Mouse (Mus musculus): Measurements from ENCODE around the gene Tpst2. TPM values are rescaled to one million over a fixed set of nuclear protein-coding genes. Genes with fewer than 3 reads are reported as not detected.

The Tpst2 gene
- 53.4 and 60.0 TPM in 2 replicates for polyA plus RNA-seq (2015; fragmentation: Nextera tagmentation; extraction: Ambion mirVana)

DNA sequence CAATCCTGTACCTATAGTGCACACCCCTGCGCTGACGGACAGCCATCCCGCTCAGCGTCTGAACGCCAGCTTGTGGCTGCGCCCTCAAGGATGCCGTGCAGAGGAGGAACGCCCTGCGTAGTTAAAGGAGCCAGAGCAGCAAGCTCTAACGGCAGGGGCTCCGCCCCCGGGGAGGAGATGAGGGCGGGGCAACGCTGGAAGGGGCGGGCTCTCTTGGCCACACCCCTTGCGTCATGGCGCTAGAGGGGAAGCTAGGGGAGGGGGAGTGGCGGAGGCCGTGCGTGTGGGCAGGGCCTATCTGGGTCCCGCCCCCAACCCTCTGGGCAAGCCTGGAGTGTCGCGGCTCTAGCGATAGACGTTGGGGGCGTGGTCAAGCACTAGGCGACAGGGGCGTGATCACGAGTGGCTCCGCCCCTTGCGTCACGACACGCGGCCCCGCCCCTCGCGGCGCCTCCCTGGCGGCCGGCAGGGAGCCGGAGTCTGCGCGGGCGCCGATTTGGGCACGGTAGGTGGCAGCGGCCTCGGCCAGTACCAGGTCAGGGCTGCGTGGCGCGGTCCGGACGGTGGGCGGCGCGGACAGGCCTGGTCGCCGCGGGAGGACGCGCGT is at the start of gene Tpst2:
TSS of gene Tpst2 (plus strand) at position 425 of the 607 bp plus-strand sequence.
- peak within 1 kb of the TSS; percentile 84 for H3K27ac ChIP-seq
- peak within 1 kb of the TSS; percentile 82 for H3K4me3 ChIP-seq (replicated peaks)
- under 1% methylated on average over 62 of the region's 62 CpGs for WGBS

DNA sequence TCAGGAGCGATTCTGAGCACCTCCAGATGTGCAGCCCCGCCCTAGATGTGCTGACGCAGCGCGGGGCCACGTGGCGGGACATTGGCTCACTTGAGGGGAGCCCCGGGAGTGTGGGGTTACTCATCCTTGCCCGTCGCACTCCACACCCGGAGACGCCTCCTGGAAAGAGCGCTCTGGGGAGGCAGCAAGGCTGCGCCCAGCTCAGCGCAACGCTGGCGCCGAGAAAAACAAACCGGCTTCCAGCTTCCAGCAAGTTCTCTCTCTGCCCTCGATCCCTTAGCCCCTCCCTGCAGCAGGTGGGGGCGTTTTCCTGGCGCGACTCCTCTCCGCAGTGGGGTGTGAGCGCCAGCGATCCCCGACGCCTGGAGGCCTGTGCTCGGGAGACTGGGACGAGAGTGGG is 49.1 kb upstream of the Tpst2 start:
- Histone ChIP-seq H3K36me3 (no peaks in the 10 kb centered on the region), H3K9ac (no peak overlapping the region; the same call in 1 of the 2 replicates), H3K9me3 (replicated peaks) (no peaks in the 10 kb centered on the region), H3K27ac (no peak overlapping the region), H3K4me2 (peak overlapping the region; percentile 67), H3K4me1 (peaks cover 26% of the 10 kb centered on the region), H3K4me3 (replicated peaks) (peak overlapping the region; percentile 43), H3K27me3 (peaks cover 94% of the 10 kb centered on the region)
- under 1% methylated on average over 30 of the region's 30 CpGs for WGBS
- ATAC-seq (replicated peaks; ENCODE audit: low FRiP score): peak; percentile 42

More for the DNA sequence above, at the start of gene Tpst2:
- H3K4me1 ChIP-seq: peaks cover 81% of the 10 kb centered on the region
- no peaks in the 10 kb centered on the region for H3K27me3 ChIP-seq
- H3K4me2 ChIP-seq: peak within 1 kb of the TSS; percentile 86
- no peaks in the 10 kb centered on the region for H3K36me3 ChIP-seq
- ATAC-seq (replicated peaks; ENCODE audit: low FRiP score): peak; percentile 93
- H3K9ac ChIP-seq: peak within 1 kb of the TSS; percentile 83
- no peaks in the 10 kb centered on the region for H3K9me3 ChIP-seq (replicated peaks)

DNA sequence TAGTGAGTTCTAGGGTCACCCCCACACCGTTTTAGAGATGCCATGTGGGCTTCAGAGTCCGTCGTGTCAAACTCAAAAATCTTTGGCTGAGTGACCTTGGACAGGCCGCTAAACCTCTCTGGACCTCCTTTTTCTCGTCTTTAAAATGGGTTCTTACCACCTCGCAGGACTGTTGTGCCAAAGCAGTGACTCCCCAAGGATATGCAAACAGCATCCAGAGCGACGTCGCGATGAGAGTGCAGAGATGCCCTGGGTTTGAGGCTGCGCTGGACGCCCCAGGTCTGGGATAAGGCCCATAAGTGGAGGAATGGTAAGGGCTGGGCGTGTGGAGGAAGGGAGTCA is 48.6 kb upstream of the Tpst2 start:
- Histone ChIP-seq H3K4me2 (peak overlapping the region; percentile 67), H3K27ac (no peak overlapping the region), H3K4me1 (peaks cover 26% of the 10 kb centered on the region), H3K27me3 (peaks cover 92% of the 10 kb centered on the region), H3K9me3 (replicated peaks) (no peaks in the 10 kb centered on the region), H3K4me3 (replicated peaks) (peak overlapping the region; percentile 43), H3K9ac (no peak overlapping the region), H3K36me3 (no peaks in the 10 kb centered on the region)
- 0 out of 2 replicates have a peak, but pooled peaks have one; percentile 27 for ATAC-seq (replicated peaks; ENCODE audit: low FRiP score)
- WGBS: 3% methylated on average over 13 of the region's 13 CpGs

DNA sequence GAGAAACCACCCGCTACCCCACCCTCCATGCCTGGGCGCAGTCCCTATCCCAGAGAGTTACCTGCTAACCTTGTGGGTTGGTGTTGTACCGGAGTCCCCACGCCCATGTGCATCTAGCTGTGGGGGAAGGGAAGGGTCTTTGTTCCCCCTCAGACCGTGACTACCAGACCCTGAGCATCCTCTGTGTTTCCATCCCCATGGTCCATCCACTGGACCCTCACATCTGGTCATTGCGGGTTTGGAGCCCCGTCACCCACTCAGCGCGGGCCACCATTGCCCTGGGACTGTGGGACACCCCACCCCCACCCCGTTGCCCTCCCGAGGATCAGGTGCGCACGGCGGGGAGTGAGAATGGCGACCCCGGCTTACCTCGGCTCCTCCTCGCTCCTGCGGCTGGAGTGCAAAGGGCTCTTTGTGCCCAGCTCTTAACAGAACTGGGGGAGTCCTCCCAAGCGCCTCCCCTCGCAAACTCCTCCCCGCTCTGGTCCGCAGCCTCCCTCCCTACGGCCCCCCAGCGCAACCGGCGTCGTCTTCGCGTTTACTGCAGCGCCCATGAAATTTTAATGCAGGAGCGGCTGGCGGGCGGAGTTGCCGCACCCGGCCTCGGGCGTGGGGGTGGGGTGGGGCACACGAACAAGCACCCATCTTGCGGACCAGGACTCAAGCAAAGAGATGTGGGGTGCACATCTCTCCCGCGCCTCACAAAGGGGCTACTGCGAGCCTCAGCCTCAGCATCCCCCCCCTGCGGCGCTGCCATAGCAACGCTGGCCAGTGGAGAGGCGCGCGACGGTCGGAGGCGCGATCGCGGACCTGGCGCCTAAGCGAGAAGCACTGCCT is 48.0 kb upstream of the Tpst2 start:
- H3K4me1 ChIP-seq: peaks cover 26% of the 10 kb centered on the region
- ATAC-seq (replicated peaks; ENCODE audit: low FRiP score): peak; percentile 30; the same call in 1 of the 2 replicates
- H3K4me2 ChIP-seq: peak overlapping the region; percentile 67
- H3K27me3 ChIP-seq: peaks cover 86% of the 10 kb centered on the region
- no peaks in the 10 kb centered on the region for H3K36me3 ChIP-seq
- H3K4me3 ChIP-seq (replicated peaks): peak overlapping the region; percentile 43
- no peaks in the 10 kb centered on the region for H3K9me3 ChIP-seq (replicated peaks)
- no peak overlapping the region for H3K27ac ChIP-seq
- no peak overlapping the region for H3K9ac ChIP-seq
- WGBS: under 1% methylated on average over 56 of the region's 57 CpGs

DNA sequence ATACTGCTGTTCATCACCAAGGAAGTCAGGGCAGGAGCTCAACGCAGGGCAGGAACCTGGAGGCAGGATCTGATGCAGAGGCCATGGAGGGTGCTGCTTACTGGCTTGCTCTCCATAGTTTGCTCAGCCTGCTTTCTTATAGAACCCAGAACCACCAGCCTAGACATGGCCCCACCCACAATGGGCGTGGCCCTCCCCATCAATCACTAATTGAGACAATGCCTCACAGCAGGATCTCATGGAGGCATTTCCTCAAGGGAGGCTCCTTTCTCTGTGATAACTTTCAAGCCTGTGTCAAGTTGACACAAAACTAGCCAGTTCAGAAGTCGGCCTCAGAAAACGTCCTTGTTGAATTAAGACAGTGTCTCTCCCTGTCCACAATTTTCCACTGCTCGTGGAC is 40.7 kb upstream of the Tpst2 start:
- H3K9me3 ChIP-seq (replicated peaks): no peaks in the 10 kb centered on the region
- ATAC-seq (replicated peaks; ENCODE audit: low FRiP score): no peak
- no peak overlapping the region for H3K9ac ChIP-seq
- H3K27me3 ChIP-seq: peaks cover 38% of the 10 kb centered on the region
- no peak overlapping the region for H3K27ac ChIP-seq
- 73% methylated on average over 5 of the region's 5 CpGs for WGBS
- no peak overlapping the region for H3K4me3 ChIP-seq (replicated peaks)
- no peaks in the 10 kb centered on the region for H3K36me3 ChIP-seq
- H3K4me1 ChIP-seq: peaks cover 9% of the 10 kb centered on the region
- H3K4me2 ChIP-seq: no peak overlapping the region

DNA sequence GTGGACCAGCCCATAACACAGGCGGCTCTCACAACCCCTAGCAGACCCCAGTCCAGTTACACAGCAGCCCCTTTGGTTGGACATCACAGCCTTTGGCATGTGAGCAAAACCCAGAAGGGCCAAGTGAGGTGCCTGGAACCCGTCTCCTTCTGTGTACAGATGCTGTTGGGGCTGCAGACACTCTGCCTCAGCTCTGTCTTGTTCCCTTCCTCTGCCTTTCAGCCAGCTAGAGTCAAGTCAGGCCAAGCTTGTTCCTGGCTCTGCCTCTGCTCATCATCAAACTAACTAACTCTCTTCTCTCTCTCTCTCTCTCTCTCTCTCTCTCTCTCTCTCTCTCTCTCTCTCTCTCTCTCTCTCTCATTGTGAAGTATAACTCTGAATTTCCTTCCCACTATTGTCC is 39.9 kb upstream of the Tpst2 start:
- 87% methylated on average over 2 of the region's 2 CpGs for WGBS
- Histone ChIP-seq H3K9me3 (replicated peaks) (no peaks in the 10 kb centered on the region), H3K4me3 (replicated peaks) (no peak overlapping the region), H3K36me3 (no peaks in the 10 kb centered on the region), H3K27me3 (peaks cover 30% of the 10 kb centered on the region), H3K4me2 (no peak overlapping the region), H3K27ac (no peak overlapping the region), H3K4me1 (peaks cover 18% of the 10 kb centered on the region), H3K9ac (no peak overlapping the region)
- no peak for ATAC-seq (replicated peaks; ENCODE audit: low FRiP score)

DNA sequence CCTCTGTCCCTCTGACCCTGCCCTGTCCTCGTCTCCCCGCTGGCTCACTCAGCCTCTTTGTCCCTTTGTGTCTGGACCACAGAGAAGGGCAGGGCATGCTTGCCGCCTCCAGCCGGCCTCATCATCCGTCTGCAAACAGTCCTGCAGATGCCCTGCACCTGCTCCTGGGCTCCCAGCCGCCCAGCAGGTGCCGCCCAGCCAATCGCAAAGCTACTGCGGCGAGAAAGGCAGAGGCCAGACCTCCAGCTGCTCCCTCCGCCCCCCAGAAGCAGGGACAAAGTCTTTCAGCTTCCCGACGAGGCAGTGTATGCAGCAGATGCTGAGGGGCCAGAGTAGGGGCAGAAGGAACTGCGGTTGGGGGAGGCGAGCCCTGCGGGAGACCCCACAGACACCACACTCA is 39.1 kb upstream of the Tpst2 start:
- ATAC-seq (replicated peaks; ENCODE audit: low FRiP score): peak; percentile 30; the same call in 1 of the 2 replicates
- Histone ChIP-seq H3K4me2 (peak overlapping the region; percentile 45), H3K27ac (peak overlapping the region; percentile 9; the same call in 1 of the 2 replicates), H3K9me3 (replicated peaks) (no peaks in the 10 kb centered on the region), H3K27me3 (peaks cover 24% of the 10 kb centered on the region), H3K36me3 (no peaks in the 10 kb centered on the region), H3K4me1 (peaks cover 26% of the 10 kb centered on the region), H3K4me3 (replicated peaks) (no peak overlapping the region), H3K9ac (no peak overlapping the region)
- WGBS: 4% methylated on average over 16 of the region's 16 CpGs

DNA sequence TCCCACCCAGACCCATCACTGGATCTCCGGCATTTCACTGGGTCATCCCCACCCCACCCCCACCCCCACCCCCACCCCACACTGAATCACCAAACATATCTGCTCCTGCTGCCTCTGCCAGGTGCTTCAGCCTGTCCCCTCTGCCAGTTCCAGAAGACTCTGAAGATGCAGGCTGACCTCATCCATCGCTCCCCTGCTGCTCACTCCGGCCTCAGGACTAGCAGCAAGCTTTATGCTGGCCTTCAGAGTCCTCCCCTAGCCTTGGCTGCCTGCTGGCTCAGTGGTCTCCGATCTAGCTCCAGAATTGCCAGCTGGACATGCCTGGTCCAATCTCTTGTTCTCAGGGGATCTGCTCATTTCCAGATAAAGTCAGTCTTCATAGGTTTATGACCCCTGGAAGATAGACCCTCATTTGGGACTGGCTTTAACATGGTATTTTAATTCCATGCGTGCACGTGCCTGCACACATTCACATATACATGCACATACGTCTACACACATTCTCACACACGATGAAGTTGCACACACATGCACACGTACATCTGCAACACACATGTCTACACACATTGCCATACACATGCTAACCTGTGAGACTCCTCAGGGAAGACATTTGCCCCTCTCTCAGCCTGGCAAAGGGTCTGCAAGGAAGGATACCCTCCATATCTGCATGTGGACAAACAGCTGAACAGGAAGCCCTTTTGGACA is 38.5 kb upstream of the Tpst2 start:
- peaks cover 24% of the 10 kb centered on the region for H3K27me3 ChIP-seq
- no peaks in the 10 kb centered on the region for H3K36me3 ChIP-seq
- no peak overlapping the region for H3K27ac ChIP-seq
- 52% methylated on average over 9 of the region's 9 CpGs for WGBS
- no peak overlapping the region for H3K4me3 ChIP-seq (replicated peaks)
- H3K4me2 ChIP-seq: peak overlapping the region; percentile 45
- H3K9me3 ChIP-seq (replicated peaks): no peaks in the 10 kb centered on the region; the same call in 1 of the 2 replicates
- H3K9ac ChIP-seq: no peak overlapping the region
- H3K4me1 ChIP-seq: peaks cover 31% of the 10 kb centered on the region
- ATAC-seq (replicated peaks; ENCODE audit: low FRiP score): no peak

DNA sequence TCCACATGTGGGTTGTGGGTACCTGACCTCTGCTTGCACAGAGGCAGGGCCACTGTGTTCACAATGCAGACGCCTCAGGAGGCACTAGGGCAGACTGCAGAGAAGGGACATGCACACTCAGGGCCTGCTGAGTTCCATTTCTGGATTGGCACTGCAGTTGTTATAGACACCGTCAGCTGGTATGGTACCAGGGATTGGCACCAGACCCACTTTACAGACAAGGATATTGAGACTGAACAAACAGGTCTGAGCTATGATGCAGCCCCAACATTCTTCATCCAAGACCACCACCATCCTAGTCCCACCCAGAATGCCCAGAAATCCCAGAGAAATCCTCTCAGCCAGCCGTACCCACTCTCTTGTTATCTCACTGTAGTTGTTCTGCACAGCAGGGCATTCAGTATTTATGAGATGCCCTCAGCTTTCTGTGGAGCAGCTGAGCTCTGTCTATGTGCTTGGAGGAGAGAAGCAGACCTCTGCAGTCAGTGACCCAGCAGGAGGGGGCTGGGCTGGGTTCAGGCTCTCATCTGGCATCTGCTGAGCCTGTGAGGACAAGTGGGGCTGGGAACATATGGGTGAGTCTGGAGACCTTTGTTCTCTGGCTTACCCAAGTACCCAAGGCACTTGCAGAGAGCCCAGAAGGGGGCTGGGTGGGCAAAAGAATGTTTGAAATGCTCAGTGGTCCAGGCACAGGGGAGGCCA is 37.6 kb upstream of the Tpst2 start:
- peaks cover 24% of the 10 kb centered on the region for H3K27me3 ChIP-seq
- no peak overlapping the region for H3K27ac ChIP-seq
- H3K4me3 ChIP-seq (replicated peaks): no peak overlapping the region
- H3K9ac ChIP-seq: no peak overlapping the region
- no peaks in the 10 kb centered on the region; the same call in 1 of the 2 replicates for H3K9me3 ChIP-seq (replicated peaks)
- no peaks in the 10 kb centered on the region for H3K36me3 ChIP-seq
- ATAC-seq (replicated peaks; ENCODE audit: low FRiP score): no peak
- no peak overlapping the region for H3K4me2 ChIP-seq
- H3K4me1 ChIP-seq: peaks cover 37% of the 10 kb centered on the region
- 81% methylated on average over 3 of the region's 3 CpGs for WGBS

DNA sequence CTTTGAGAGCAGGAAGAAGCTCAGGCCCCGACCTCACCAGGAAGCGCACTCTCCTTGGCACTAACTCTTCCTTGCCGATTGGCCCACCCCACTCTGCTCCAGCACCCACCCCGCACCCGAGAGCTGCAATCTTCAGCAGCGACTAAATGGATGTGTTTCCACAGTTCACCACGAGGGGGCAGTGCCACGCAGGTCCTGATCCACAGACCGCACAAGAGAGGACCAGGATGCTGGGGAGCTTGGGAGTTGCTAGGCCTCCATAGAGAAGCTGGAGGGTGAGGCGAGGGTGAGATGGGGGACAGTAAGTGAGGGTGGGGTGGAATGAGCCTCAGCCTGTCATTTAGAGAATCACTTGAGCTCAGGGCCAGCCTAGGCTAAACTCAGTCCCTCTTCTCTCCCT is 35.7 kb upstream of the Tpst2 start:
- H3K27me3 ChIP-seq: peaks cover 24% of the 10 kb centered on the region
- 3% methylated on average over 10 of the region's 10 CpGs for WGBS
- ATAC-seq (replicated peaks; ENCODE audit: low FRiP score): peak; percentile 61
- peaks cover 48% of the 10 kb centered on the region for H3K4me1 ChIP-seq
- H3K36me3 ChIP-seq: no peaks in the 10 kb centered on the region
- no peaks in the 10 kb centered on the region; the same call in 1 of the 2 replicates for H3K9me3 ChIP-seq (replicated peaks)
- no peak overlapping the region for H3K9ac ChIP-seq
- H3K27ac ChIP-seq: no peak overlapping the region
- no peak overlapping the region for H3K4me3 ChIP-seq (replicated peaks)
- peak overlapping the region; percentile 47 for H3K4me2 ChIP-seq

DNA sequence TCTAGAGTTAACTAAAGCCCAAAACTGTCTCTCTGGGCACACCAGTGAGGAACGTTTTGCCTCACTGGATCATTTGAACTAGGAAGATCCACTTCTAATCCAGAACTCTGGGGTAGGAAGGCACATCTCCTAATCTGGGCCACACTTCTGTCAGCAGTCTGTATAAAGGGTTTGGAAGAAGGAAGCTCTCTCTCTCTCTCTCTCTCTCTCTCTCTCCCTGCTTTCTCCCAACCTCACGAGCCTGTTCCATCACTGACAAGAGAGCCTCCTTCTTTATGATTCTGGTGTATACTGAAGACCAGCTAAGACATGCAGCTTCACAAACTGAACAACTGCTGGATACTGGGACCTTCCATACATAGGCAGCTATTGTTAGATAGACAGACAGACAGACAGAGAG is 34.6 kb upstream of the Tpst2 start:
- Histone ChIP-seq H3K4me1 (peaks cover 48% of the 10 kb centered on the region), H3K27ac (peak overlapping the region; percentile 74; the same call in 1 of the 2 replicates), H3K9ac (no peak overlapping the region), H3K9me3 (replicated peaks) (no peaks in the 10 kb centered on the region; the same call in 1 of the 2 replicates), H3K4me2 (no peak overlapping the region), H3K36me3 (no peaks in the 10 kb centered on the region), H3K27me3 (peaks cover 24% of the 10 kb centered on the region), H3K4me3 (replicated peaks) (no peak overlapping the region)
- WGBS: 56% methylated on average over 2 of the region's 2 CpGs
- no peak for ATAC-seq (replicated peaks; ENCODE audit: low FRiP score)
